In genomic region chr5:143818949-143819348, GRCm38 (mm10) we compare ENCODE assay signal across 9 mouse cellular contexts. TPM values are rescaled to one million over a fixed set of nuclear protein-coding genes. Genes with fewer than 3 reads are reported as not detected.
DNase-seq lines count a peak whose midpoint lies in the region; ATAC-seq and TF ChIP-seq lines count a peak whose summit lies in the region.
"Had no signal": no experiment of that assay in that cellular context is flagged by ENCODE, and none has a peak within 500 bp of the region (broad histone marks: within the 10 kb centered on the region; RNA-seq: fewer than 3 reads in every experiment).

No protein-coding gene starts in this region.

- 85% methylated on average over 13 of the region's 13 CpGs for WGBS in forebrain, embryonic 10.5 days
- whole genome bisulfite sequencing in forebrain, embryonic 11.5 days: 89% methylated on average over 13 of the region's 13 CpGs
- WGBS in hindbrain, embryonic 16.5 days: 86% methylated on average over 13 of the region's 13 CpGs
- 88% methylated on average over 13 of the region's 13 CpGs for WGBS in midbrain, embryonic 13.5 days

- H3K4me1 ChIP-seq in forebrain, embryonic 10.5 days: peaks cover 14% of the 10 kb centered on the region
- peaks cover 2% of the 10 kb centered on the region; the same call in 1 of the 2 replicates for H3K4me1 ChIP-seq in forebrain, embryonic 11.5 days (replicated peaks; ENCODE audit: control insufficient read depth, insufficient read depth, low read length)
- peaks cover 0 to 6% of the 10 kb centered on the region in 2 experiments; a peak in 1 of 4 replicates for H3K4me1 ChIP-seq in MEL (ENCODE audit: control insufficient read depth in 1 of 2, insufficient read depth in 2 of 2, low read length in 2 of 2)
- H3K4me1 ChIP-seq in hindbrain, embryonic 16.5 days (ENCODE audit: control insufficient read depth, insufficient read depth, low read depth, low read length): peaks cover 10% of the 10 kb centered on the region
- H3K4me1 ChIP-seq in midbrain, embryonic 13.5 days (replicated peaks): peaks cover 18% of the 10 kb centered on the region

- H3K79me2 ChIP-seq in MEL (ENCODE audit: control insufficient read depth, insufficient read depth, low read length, poor library complexity): peaks cover 20% of the 10 kb centered on the region

- H3K9me3 ChIP-seq in forebrain, embryonic 10.5 days: no peaks in the 10 kb centered on the region
- no peaks in the 10 kb centered on the region for H3K9me3 ChIP-seq in forebrain, embryonic 11.5 days (ENCODE audit: control insufficient read depth, low read length)
- H3K9me3 ChIP-seq in MEL (replicated peaks; ENCODE audit: insufficient read depth, low read length): no peaks in the 10 kb centered on the region
- no peaks in the 10 kb centered on the region for H3K9me3 ChIP-seq in hindbrain, embryonic 16.5 days (ENCODE audit: control insufficient read depth, low read length)
- no peaks in the 10 kb centered on the region for H3K9me3 ChIP-seq in midbrain, embryonic 13.5 days

- H3K9ac ChIP-seq in forebrain, embryonic 11.5 days (ENCODE audit: low read length): no peak overlapping the region
- H3K9ac ChIP-seq in MEL (ENCODE audit: control insufficient read depth, low read depth, low read length, poor library complexity, severe bottlenecking): peak overlapping the region; percentile 81
- H3K9ac ChIP-seq in hindbrain, embryonic 16.5 days (ENCODE audit: low read depth, low read length): no peak overlapping the region
- H3K9ac ChIP-seq in midbrain, embryonic 13.5 days (replicated peaks): peak overlapping the region; percentile 91; the same call in 1 of the 2 replicates

- H3K4me2 ChIP-seq in forebrain, embryonic 11.5 days (ENCODE audit: low read depth, low read length, severe bottlenecking): no peak overlapping the region; the same call in 1 of the 2 replicates
- peak overlapping the region; percentile 65 for H3K4me2 ChIP-seq in hindbrain, embryonic 16.5 days (ENCODE audit: low read length)
- H3K4me2 ChIP-seq in midbrain, embryonic 13.5 days (replicated peaks): peak overlapping the region; percentile 70

- TF ChIP-seq RAD21 in MEL (IDR thresholded peaks at IDR 0.05; ENCODE audit: low read depth, low read length): no peak

- TF ChIP-seq POLR2A in MEL (IDR thresholded peaks at IDR 0.05; ENCODE audit: control insufficient read depth in 1 of 2, insufficient read depth in 1 of 2, low read depth in 1 of 2, low read length in 2 of 2, poor library complexity in 1 of 2): peak in 1 of 2 experiments; percentile 49; a peak in 1 of 4 replicates

- peak overlapping the region; percentile 90; the same call in 1 of the 2 replicates for H3K4me3 ChIP-seq in forebrain, embryonic 10.5 days
- H3K4me3 ChIP-seq in forebrain, embryonic 11.5 days (ENCODE audit: low read depth, low read length): no peak overlapping the region
- H3K4me3 ChIP-seq in MEL (ENCODE audit: control insufficient read depth in 1 of 2, insufficient read depth in 1 of 2, low read depth in 2 of 2, low read length in 2 of 2): peak overlapping the region; percentile 45 to 90
- no peak overlapping the region for H3K4me3 ChIP-seq in hindbrain, embryonic 16.5 days (ENCODE audit: low read length)
- peak overlapping the region; percentile 86; the same call in 1 of the 2 replicates for H3K4me3 ChIP-seq in midbrain, embryonic 13.5 days (replicated peaks)

- H3K36me3 ChIP-seq in forebrain, embryonic 10.5 days (replicated peaks): no peaks in the 10 kb centered on the region
- H3K36me3 ChIP-seq in forebrain, embryonic 11.5 days (ENCODE audit: control insufficient read depth, insufficient read depth, low read length): no peaks in the 10 kb centered on the region
- peaks cover 0 to 5% of the 10 kb centered on the region in 2 experiments; a peak in 1 of 4 replicates for H3K36me3 ChIP-seq in MEL (ENCODE audit: control insufficient read depth in 1 of 2, insufficient read depth in 2 of 2, low read length in 2 of 2)
- H3K36me3 ChIP-seq in hindbrain, embryonic 16.5 days (ENCODE audit: control insufficient read depth, insufficient read depth, low read length): no peaks in the 10 kb centered on the region
- H3K36me3 ChIP-seq in midbrain, embryonic 13.5 days: no peaks in the 10 kb centered on the region

- DNase-seq in forebrain, embryonic 10.5 days (ENCODE audit: extremely low spot score, low spot score): no peak
- no peak for DNase-seq in forebrain, embryonic 11.5 days (ENCODE audit: low spot score)
- DNase-seq in MEL (ENCODE audit: low read depth, low spot score): peak; percentile 94
- no peak for DNase-seq in retina, embryonic 14.5 days (ENCODE audit: low spot score)
- no peak for DNase-seq in left cerebral cortex, adult 8-10 months (ENCODE audit: low spot score in 2 of 2)
- DNase-seq in left cerebral cortex, adult 11 months (ENCODE audit: low spot score): no peak
- DNase-seq: B cell, adult 2 months had no signal

- no peak for ATAC-seq in forebrain, embryonic 11.5 days (replicated peaks; ENCODE audit: low FRiP score)
- ATAC-seq in hindbrain, embryonic 16.5 days: no peak
- no peak for ATAC-seq in midbrain, embryonic 13.5 days

- peak; percentile 83 to 87; a peak in 3 of 4 replicates for TF ChIP-seq EP300 in MEL (IDR thresholded peaks at IDR 0.05; ENCODE audit: low read depth in 1 of 2, low read length in 2 of 2)

- H3K27me3 ChIP-seq in forebrain, embryonic 10.5 days (ENCODE audit: poor library complexity, severe bottlenecking): no peaks in the 10 kb centered on the region
- H3K27me3 ChIP-seq in forebrain, embryonic 11.5 days (ENCODE audit: control insufficient read depth, insufficient read depth, low read length): no peaks in the 10 kb centered on the region
- no peaks in the 10 kb centered on the region for H3K27me3 ChIP-seq in MEL (ENCODE audit: control insufficient read depth in 1 of 2, insufficient read depth in 2 of 2, low read length in 2 of 2)
- no peaks in the 10 kb centered on the region for H3K27me3 ChIP-seq in hindbrain, embryonic 16.5 days (replicated peaks; ENCODE audit: control insufficient read depth, insufficient read depth, low read length)
- no peaks in the 10 kb centered on the region for H3K27me3 ChIP-seq in midbrain, embryonic 13.5 days

- no peak overlapping the region for H3K27ac ChIP-seq in forebrain, embryonic 10.5 days
- H3K27ac ChIP-seq in forebrain, embryonic 11.5 days (ENCODE audit: low read depth, low read length): no peak overlapping the region
- H3K27ac ChIP-seq in MEL (ENCODE audit: control insufficient read depth, low read depth, low read length): peak overlapping the region; percentile 76
- no peak overlapping the region for H3K27ac ChIP-seq in hindbrain, embryonic 16.5 days (ENCODE audit: low read depth, low read length)
- H3K27ac ChIP-seq in midbrain, embryonic 13.5 days: no peak overlapping the region

- TF ChIP-seq CTCF in MEL (IDR thresholded peaks at IDR 0.05 in 2 of 3, conservative IDR thresholded peaks at IDR 0.05 in 1 of 3; ENCODE audit: control insufficient read depth in 1 of 3, insufficient read depth in 1 of 3, low read depth in 2 of 3, low read length in 3 of 3, poor library complexity in 1 of 3, severe bottlenecking in 1 of 3): no peak

TF ChIP-seq in MEL, 35 proteins besides CTCF, POLR2A, EP300 and RAD21 (continues in another document):
- TF ChIP-seq ZNF384 (IDR thresholded peaks at IDR 0.05; ENCODE audit: low read depth, low read length) (no peak), SMC3 (IDR thresholded peaks at IDR 0.05; ENCODE audit: low read depth, low read length) (no peak), UBTF (IDR thresholded peaks at IDR 0.05; ENCODE audit: borderline replicate concordance, insufficient read depth, low read depth, low read length) (no peak), MAFK (IDR thresholded peaks at IDR 0.05; ENCODE audit: borderline replicate concordance, low read depth, low read length) (no peak), HCFC1 (IDR thresholded peaks at IDR 0.05; ENCODE audit: low read depth, low read length) (peak; percentile 56; the same call in 1 of the 2 replicates), USF2 (IDR thresholded peaks at IDR 0.05; ENCODE audit: borderline replicate concordance in 1 of 2, insufficient read depth in 1 of 2, low read depth in 1 of 2, low read length in 2 of 2) (no peak), ZMIZ1 (IDR thresholded peaks at IDR 0.05; ENCODE audit: low read depth, low read length) (no peak), GATA1 (IDR thresholded peaks at IDR 0.05; ENCODE audit: low read depth, low read length) (peak; percentile 96), TAL1 (IDR thresholded peaks at IDR 0.05; ENCODE audit: low read length) (peak; percentile 98), SIN3A (IDR thresholded peaks at IDR 0.05; ENCODE audit: low read length) (peak; percentile 89), CHD2 (IDR thresholded peaks at IDR 0.05; ENCODE audit: low read length) (no peak), ZKSCAN1 (IDR thresholded peaks at IDR 0.05; ENCODE audit: low read depth, low read length) (no peak), MAX (IDR thresholded peaks at IDR 0.05; ENCODE audit: low read length) (no peak), MYC (IDR thresholded peaks at IDR 0.05; ENCODE audit: low read depth, low read length) (peak; percentile 53), ZC3H11A (IDR thresholded peaks at IDR 0.05; ENCODE audit: low read depth, low read length) (no peak), MYB (IDR thresholded peaks at IDR 0.05; ENCODE audit: low read depth, low read length) (no peak), JUND (IDR thresholded peaks at IDR 0.05; ENCODE audit: low read depth, low read length) (no peak), USF1 (IDR thresholded peaks at IDR 0.05; ENCODE audit: low read depth, low read length) (no peak), MXI1 (IDR thresholded peaks at IDR 0.05; ENCODE audit: low read depth, low read length) (peak; percentile 86), NELFE (IDR thresholded peaks at IDR 0.05; ENCODE audit: low read depth, low read length) (no peak), KAT2A (conservative IDR thresholded peaks at IDR 0.05; ENCODE audit: low read depth, low read length) (no peak), GABPA (IDR thresholded peaks at IDR 0.05; ENCODE audit: low read depth, low read length) (no peak), MEF2A (IDR thresholded peaks at IDR 0.05; ENCODE audit: extremely low read depth, insufficient replicate concordance, low read depth, low read length, poor library complexity, severe bottlenecking) (no peak), RCOR1 (IDR thresholded peaks at IDR 0.05; ENCODE audit: low read depth, low read length) (peak; percentile 51; the same call in 1 of the 2 replicates)

RNA-seq across cellular contexts. Expression of gene Eif2ak1, which starts 1.4 kb away (rescaled TPM):
- polyA plus RNA-seq in forebrain, embryonic 10.5 days (2016; fragmentation: Nextera tagmentation; extraction: Ambion mirVana): 46.6 and 47.4 TPM in 2 replicates
- 48.4 and 49.8 TPM in 2 replicates for polyA plus RNA-seq in forebrain, embryonic 11.5 days (2014; fragmentation: Nextera tagmentation; extraction: Ambion mirVana)
- total RNA-seq in MEL (2012; rRNA removed): 13.9 and 14.8 TPM in 2 replicates
- polyA plus RNA-seq in MEL (2012; ENCODE audit: insufficient read depth in 1 of 2, insufficient read length in 2 of 2, low read depth in 1 of 2, low replicate concordance in 2 of 2, missing spikeins in 1 of 2): 10 to 100 TPM; 26.7 to 33.5 TPM
- 44.6 and 47.9 TPM in 2 replicates for polyA plus RNA-seq in hindbrain, embryonic 16.5 days (2015; fragmentation: Nextera tagmentation; extraction: Ambion mirVana)
- polyA plus RNA-seq in midbrain, embryonic 13.5 days (2015; fragmentation: Nextera tagmentation; extraction: Ambion mirVana): 44.9 and 46.3 TPM in 2 replicates
- 10 to 100 TPM; 42.9 to 43.6 (median 43.3) TPM for total RNA-seq in left cerebral cortex, adult 8-10 months (2022)

Comparison
In these comparisons a context has a peak if more than half of its experiments do, and no peak if none do; other contexts are left out.
1. H3K4me3 ChIP-seq: peak in forebrain, embryonic 10.5 days (single experiment), MEL (2 of 2) and midbrain, embryonic 13.5 days (single experiment); none in forebrain, embryonic 11.5 days (single experiment) and hindbrain, embryonic 16.5 days (single experiment).
2. H3K9ac ChIP-seq: peak in MEL (single experiment) and midbrain, embryonic 13.5 days (single experiment); none in forebrain, embryonic 11.5 days (single experiment) and hindbrain, embryonic 16.5 days (single experiment).